Mouse (Mus musculus): Measurements from ENCODE around the gene Crip3. TPM values are rescaled to one million over a fixed set of nuclear protein-coding genes. Genes with fewer than 3 reads are reported as not detected.

Crip3 gene
- total and polyA plus RNA-seq, 3 experiments, result not detected

DNA sequence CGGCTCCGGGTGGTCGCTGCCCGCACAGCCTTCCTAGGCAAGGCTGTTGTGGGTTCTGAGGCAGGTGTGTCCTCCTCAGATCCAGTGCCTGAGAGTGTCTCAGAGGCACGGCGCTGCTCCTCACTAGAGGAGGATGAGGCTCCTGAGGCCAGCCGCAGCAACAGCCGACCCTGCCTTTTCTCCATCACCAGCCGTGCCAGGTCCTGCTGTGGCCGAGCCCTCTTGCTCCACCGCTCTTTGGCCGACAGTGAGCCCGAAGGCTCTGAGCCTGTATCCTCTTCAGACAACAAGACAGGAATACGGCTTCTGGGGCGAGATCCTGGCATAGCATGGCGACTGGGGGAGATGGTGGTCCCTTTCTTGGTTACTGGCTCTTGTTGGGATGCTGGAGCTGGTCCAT lies 17.5 kb downstream of the Crip3 start:
- Histone ChIP-seq H3K27ac (ENCODE audit: control insufficient read depth, low read depth, low read length) (no peak overlapping the region), H3K4me1 (ENCODE audit: control insufficient read depth in 1 of 2, insufficient read depth in 2 of 2, low read length in 2 of 2) (no peaks in the 10 kb centered on the region), H3K79me2 (ENCODE audit: control insufficient read depth, insufficient read depth, low read length, poor library complexity) (no peaks in the 10 kb centered on the region), H3K27me3 (ENCODE audit: control insufficient read depth in 1 of 2, insufficient read depth in 2 of 2, low read length in 2 of 2) (peaks cover 0 to 3% of the 10 kb centered on the region in 2 experiments; a peak in 1 of 4 replicates), H3K36me3 (ENCODE audit: control insufficient read depth in 1 of 2, insufficient read depth in 2 of 2, low read length in 2 of 2) (no peaks in the 10 kb centered on the region), H3K4me3 (ENCODE audit: control insufficient read depth in 1 of 2, insufficient read depth in 1 of 2, low read depth in 2 of 2, low read length in 2 of 2) (no peak overlapping the region), H3K9me3 (replicated peaks; ENCODE audit: insufficient read depth, low read length) (no peaks in the 10 kb centered on the region), H3K9ac (ENCODE audit: control insufficient read depth, low read depth, low read length, poor library complexity, severe bottlenecking) (no peak overlapping the region)
- DNase-seq (ENCODE audit: low read depth, low spot score), result no peak
- TF ChIP-seq USF2 (IDR thresholded peaks at IDR 0.05; ENCODE audit: borderline replicate concordance in 1 of 2, insufficient read depth in 1 of 2, low read depth in 1 of 2, low read length in 2 of 2), result no peak
- TF ChIP-seq HCFC1 (IDR thresholded peaks at IDR 0.05; ENCODE audit: low read depth, low read length), result no peak
- TF ChIP-seq MEF2A (IDR thresholded peaks at IDR 0.05; ENCODE audit: extremely low read depth, insufficient replicate concordance, low read depth, low read length, poor library complexity, severe bottlenecking), result no peak
- no peak for TF ChIP-seq MAX (IDR thresholded peaks at IDR 0.05; ENCODE audit: low read length)
- TF ChIP-seq EP300 (IDR thresholded peaks at IDR 0.05; ENCODE audit: low read depth in 1 of 2, low read length in 2 of 2), result no peak

DNA sequence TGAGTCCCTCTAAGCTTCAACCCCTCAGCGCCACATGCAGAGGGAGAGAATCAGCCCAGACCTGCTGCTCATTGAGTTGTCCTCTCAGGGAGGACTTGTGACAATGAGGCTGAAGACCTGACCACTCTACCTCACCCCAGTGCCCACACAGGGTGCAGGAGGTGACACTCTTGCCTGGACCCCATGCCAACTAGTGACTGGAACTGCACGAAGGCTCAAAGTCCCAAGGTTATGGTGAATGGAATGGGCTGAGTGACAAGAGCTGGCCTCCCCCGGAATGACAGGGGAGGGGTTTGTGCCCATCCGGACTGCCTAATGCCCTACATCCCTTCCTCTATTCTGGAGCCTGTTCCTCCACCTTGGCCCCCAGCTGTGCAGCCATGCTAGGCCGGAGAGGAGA lies 24.0 kb downstream of the Crip3 start:
- Histone ChIP-seq H3K9ac (ENCODE audit: control insufficient read depth, low read depth, low read length, poor library complexity, severe bottlenecking) (no peak overlapping the region), H3K9me3 (replicated peaks; ENCODE audit: insufficient read depth, low read length) (no peaks in the 10 kb centered on the region), H3K4me1 (ENCODE audit: control insufficient read depth in 1 of 2, insufficient read depth in 2 of 2, low read length in 2 of 2) (no peaks in the 10 kb centered on the region), H3K79me2 (ENCODE audit: control insufficient read depth, insufficient read depth, low read length, poor library complexity) (no peaks in the 10 kb centered on the region), H3K4me3 (ENCODE audit: control insufficient read depth in 1 of 2, insufficient read depth in 1 of 2, low read depth in 2 of 2, low read length in 2 of 2) (no peak overlapping the region), H3K27me3 (ENCODE audit: control insufficient read depth in 1 of 2, insufficient read depth in 2 of 2, low read length in 2 of 2) (peaks cover 0 to 3% of the 10 kb centered on the region in 2 experiments; a peak in 1 of 4 replicates), H3K36me3 (ENCODE audit: control insufficient read depth in 1 of 2, insufficient read depth in 2 of 2, low read length in 2 of 2) (no peaks in the 10 kb centered on the region), H3K27ac (ENCODE audit: control insufficient read depth, low read depth, low read length) (no peak overlapping the region)
- no peak for DNase-seq (ENCODE audit: low read depth, low spot score)
- TF ChIP-seq UBTF (IDR thresholded peaks at IDR 0.05; ENCODE audit: borderline replicate concordance, insufficient read depth, low read depth, low read length), result no peak
- TF ChIP-seq RAD21 (IDR thresholded peaks at IDR 0.05; ENCODE audit: low read depth, low read length), result no peak
- no peak for TF ChIP-seq CHD2 (IDR thresholded peaks at IDR 0.05; ENCODE audit: low read length)
- TF ChIP-seq ZKSCAN1 (IDR thresholded peaks at IDR 0.05; ENCODE audit: low read depth, low read length), result no peak
- TF ChIP-seq MAX (IDR thresholded peaks at IDR 0.05; ENCODE audit: low read length), result no peak
- TF ChIP-seq ZC3H11A (IDR thresholded peaks at IDR 0.05; ENCODE audit: low read depth, low read length), result no peak
- TF ChIP-seq GABPA (IDR thresholded peaks at IDR 0.05; ENCODE audit: low read depth, low read length), result no peak
- no peak for TF ChIP-seq BHLHE40 (IDR thresholded peaks at IDR 0.05; ENCODE audit: borderline replicate concordance, low read depth, low read length)
- no peak for TF ChIP-seq USF2 (IDR thresholded peaks at IDR 0.05; ENCODE audit: borderline replicate concordance in 1 of 2, insufficient read depth in 1 of 2, low read depth in 1 of 2, low read length in 2 of 2)
- TF ChIP-seq KAT2A (conservative IDR thresholded peaks at IDR 0.05; ENCODE audit: low read depth, low read length), result no peak
- TF ChIP-seq TAL1 (IDR thresholded peaks at IDR 0.05; ENCODE audit: low read length), result no peak
- no peak for TF ChIP-seq CTCF (IDR thresholded peaks at IDR 0.05 in 2 of 3, conservative IDR thresholded peaks at IDR 0.05 in 1 of 3; ENCODE audit: control insufficient read depth in 1 of 3, insufficient read depth in 1 of 3, low read depth in 2 of 3, low read length in 3 of 3, poor library complexity in 1 of 3, severe bottlenecking in 1 of 3)
- TF ChIP-seq TCF12 (IDR thresholded peaks at IDR 0.05; ENCODE audit: low read depth, low read length), result no peak
- TF ChIP-seq HCFC1 (IDR thresholded peaks at IDR 0.05; ENCODE audit: low read depth, low read length), result no peak
- TF ChIP-seq TBP (IDR thresholded peaks at IDR 0.05; ENCODE audit: low read depth, low read length), result no peak
